Mouse (Mus musculus) lung, embryonic 16.5 days (tissue): ENCODE data around the gene March4. TPM values are rescaled to one million over a fixed set of nuclear protein-coding genes. Genes with fewer than 3 reads are reported as not detected.

ENCODE experiments used
- ATAC-seq: fragments of 200-750 bp; cut with Nextera tagmentation; 2 replicates; pipeline ENCODE4 v1.8.0; 2017; ENCODE audit warnings: low read depth, mild to moderate bottlenecking, moderate library complexity
- H3K27ac ChIP-seq: fragments of 300-500 bp; sonication (generic); 2 replicates; pipeline ENCODE4 v1.5.1; 2014; ENCODE audit warnings: mild to moderate bottlenecking, control low read depth, low read length
- H3K27me3 ChIP-seq: fragments of 300-500 bp; sonication (generic); 2 replicates; pipeline ENCODE4 v1.6.1; 2014; ENCODE audit warnings: low read depth, low read length, mixed read lengths; ENCODE audit not compliant: control insufficient read depth, insufficient read depth
- H3K36me3 ChIP-seq: fragments of 300-500 bp; sonication (generic); 2 replicates; pipeline ENCODE4 v1.6.1; 2014; ENCODE audit warnings: low read length; ENCODE audit not compliant: control insufficient read depth, insufficient read depth
- H3K4me1 ChIP-seq: fragments of 300-500 bp; sonication (generic); replicated peaks from 2 replicates; pipeline ENCODE4 v1.6.1; 2014; ENCODE audit warnings: low read length, mixed read lengths; ENCODE audit not compliant: control insufficient read depth, insufficient read depth
- H3K4me2 ChIP-seq: fragments of 300-500 bp; sonication (generic); 2 replicates; pipeline ENCODE4 v1.6.1; 2014; ENCODE audit warnings: low read depth, low read length, control low read depth
- H3K4me3 ChIP-seq: fragments of 300-500 bp; sonication (generic); 2 replicates; pipeline ENCODE4 v1.5.1; 2014; ENCODE audit warnings: mild to moderate bottlenecking, low read length, control low read depth
- H3K9ac ChIP-seq: fragments of 300-500 bp; sonication (generic); 2 replicates; pipeline ENCODE4 v1.6.1; 2014; ENCODE audit warnings: low read length, control low read depth
- H3K9me3 ChIP-seq: fragments of 300-500 bp; sonication (generic); 2 replicates; pipeline ENCODE4 v1.6.1; 2016; ENCODE audit warnings: low read length; ENCODE audit not compliant: control insufficient read depth
- WGBS: fragments of 180-500 bp; shearing (Covaris S2); extraction: QIAGEN DNeasy Blood & Tissue Kit; methylation state at CpG from one replicate; pipeline ENCODE4 v1.1.7; 2014; 5-methylcytosine and 5-hydroxymethylcytosine counted together
- polyA plus RNA-seq: library from polyadenylated mRNA; unstranded; fragments of >200 nt; fragmentation: Nextera tagmentation; extraction: Ambion mirVana; gene quantifications from 2 replicates; pipeline ENCODE4 v1.2.1, GENCODE M21; 2015

Gene March4
- polyA plus RNA-seq, 1 experiment from 2014 or later, result 0.03 TPM

DNA sequence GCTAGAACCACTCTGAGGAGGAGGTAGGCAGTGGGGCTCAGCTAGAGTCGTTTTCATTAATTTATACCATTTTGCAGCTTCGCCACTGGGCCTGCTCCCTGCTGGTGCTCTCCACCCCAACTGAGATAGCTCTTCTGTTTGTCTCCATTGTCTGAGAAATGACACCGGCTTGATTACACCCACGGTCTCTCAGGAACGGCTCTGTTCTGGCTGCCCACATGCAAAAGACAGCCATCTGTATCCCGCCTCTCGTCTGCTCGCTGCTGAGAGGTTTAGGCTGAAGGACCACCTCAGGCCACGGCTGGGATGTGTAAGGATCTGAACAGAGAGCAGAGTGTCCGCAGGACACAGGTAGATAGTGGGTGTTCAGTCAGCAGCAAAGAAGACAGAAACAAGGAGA, 30.5 kb downstream of the March4 start:
- H3K4me1 ChIP-seq, result no peaks in the 10 kb centered on the region
- no peaks in the 10 kb centered on the region for H3K27me3 ChIP-seq
- no peak overlapping the region for H3K9ac ChIP-seq
- H3K27ac ChIP-seq, result no peak overlapping the region
- H3K36me3 ChIP-seq, result no peaks in the 10 kb centered on the region
- no peaks in the 10 kb centered on the region for H3K9me3 ChIP-seq
- H3K4me2 ChIP-seq, result no peak overlapping the region
- no peak for ATAC-seq
- WGBS, result 48% methylated on average over 10 of the region's 10 CpGs
- H3K4me3 ChIP-seq, result no peak overlapping the region

GRCm38 (mm10) chr1:72497609-72498008, 39.1 kb downstream of the March4 start:
- Histone ChIP-seq H3K4me2 (no peak overlapping the region), H3K4me3 (no peak overlapping the region), H3K27me3 (no peaks in the 10 kb centered on the region), H3K36me3 (no peaks in the 10 kb centered on the region), H3K9ac (no peak overlapping the region), H3K27ac (no peak overlapping the region), H3K9me3 (no peaks in the 10 kb centered on the region), H3K4me1 (no peaks in the 10 kb centered on the region)
- WGBS, result 79% methylated on average over 5 of the region's 5 CpGs
- ATAC-seq, result no peak

GRCm38 (mm10) chr1:72493454-72493853, 43.3 kb downstream of the March4 start:
- ATAC-seq, result no peak
- Histone ChIP-seq H3K9ac (no peak overlapping the region), H3K4me3 (no peak overlapping the region), H3K4me1 (no peaks in the 10 kb centered on the region), H3K27me3 (no peaks in the 10 kb centered on the region), H3K27ac (no peak overlapping the region), H3K4me2 (no peak overlapping the region), H3K9me3 (no peaks in the 10 kb centered on the region), H3K36me3 (no peaks in the 10 kb centered on the region)
- WGBS, result 77% methylated on average over 3 of the region's 3 CpGs

GRCm38 (mm10) chr1:72492666-72493065, 44.1 kb downstream of the March4 start:
- no peaks in the 10 kb centered on the region for H3K27me3 ChIP-seq
- no peaks in the 10 kb centered on the region for H3K36me3 ChIP-seq
- no peaks in the 10 kb centered on the region for H3K4me1 ChIP-seq
- no peak overlapping the region for H3K9ac ChIP-seq
- H3K4me3 ChIP-seq, result no peak overlapping the region
- 85% methylated on average over 10 of the region's 10 CpGs for whole genome bisulfite sequencing
- H3K4me2 ChIP-seq, result no peak overlapping the region
- ATAC-seq, result no peak
- no peaks in the 10 kb centered on the region for H3K9me3 ChIP-seq
- no peak overlapping the region for H3K27ac ChIP-seq

- Histone ChIP-seq H3K36me3 (no peaks in the 10 kb centered on the region), H3K4me1 (no peaks in the 10 kb centered on the region), H3K4me2 (no peak overlapping the region), H3K27ac (no peak overlapping the region), H3K9ac (no peak overlapping the region), H3K9me3 (no peaks in the 10 kb centered on the region), H3K27me3 (no peaks in the 10 kb centered on the region), H3K4me3 (no peak overlapping the region)
- 54% methylated on average over 5 of the region's 5 CpGs for WGBS
- no peak for ATAC-seq
Measured at GRCm38 (mm10) chr1:72491307-72491706, 45.4 kb downstream of the March4 start.

DNA sequence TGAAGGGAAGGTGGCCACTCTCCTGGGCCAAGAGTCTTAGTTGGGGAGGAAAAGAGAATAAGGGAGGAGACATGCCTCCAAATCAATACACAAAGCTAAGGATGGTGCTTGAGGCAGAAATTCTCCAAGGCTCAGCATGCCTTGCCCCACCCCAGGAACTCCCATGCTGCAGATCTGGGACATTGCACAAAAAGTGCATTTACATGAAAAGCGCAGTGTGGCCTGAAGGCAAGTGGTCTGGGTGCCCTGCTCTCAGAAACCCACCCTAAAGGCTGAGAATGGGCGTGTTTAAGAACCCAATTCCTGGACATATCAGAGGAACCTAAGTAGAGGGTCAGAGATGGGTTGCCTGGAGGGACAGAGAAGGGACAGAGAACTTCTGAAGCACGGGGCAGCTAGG, 45.9 kb downstream of the March4 start:
- H3K4me3 ChIP-seq, result no peak overlapping the region
- no peaks in the 10 kb centered on the region for H3K9me3 ChIP-seq
- H3K27me3 ChIP-seq, result no peaks in the 10 kb centered on the region
- H3K27ac ChIP-seq, result no peak overlapping the region
- WGBS, result 75% methylated on average over 3 of the region's 3 CpGs
- no peak for ATAC-seq
- H3K36me3 ChIP-seq, result no peaks in the 10 kb centered on the region
- no peaks in the 10 kb centered on the region for H3K4me1 ChIP-seq
- H3K4me2 ChIP-seq, result no peak overlapping the region
- H3K9ac ChIP-seq, result no peak overlapping the region

GRCm38 (mm10) chr1:72490193-72490592, 46.5 kb downstream of the March4 start:
- WGBS, result 12% methylated on average over 8 of the region's 8 CpGs

DNA sequence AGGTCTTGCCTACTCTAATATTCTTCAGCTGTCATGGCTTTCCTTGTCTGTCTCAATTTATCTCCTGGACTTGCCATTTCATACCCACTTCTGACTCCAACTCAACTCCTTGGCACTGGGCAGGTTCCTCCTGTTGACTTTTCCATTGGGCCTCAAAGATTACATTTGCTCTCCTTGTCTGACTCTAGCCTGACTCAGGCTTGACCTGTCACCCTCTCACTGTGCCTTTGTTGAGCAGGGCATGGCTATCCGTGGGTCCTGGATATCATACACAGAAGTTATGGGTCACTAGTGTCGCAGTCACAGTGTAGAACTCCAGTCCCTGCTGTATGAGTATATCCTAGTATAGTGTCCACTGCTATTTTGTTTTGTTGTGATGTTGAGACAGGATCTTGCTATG, 60.1 kb downstream of the March4 start:
- Histone ChIP-seq H3K4me3 (no peak overlapping the region), H3K4me1 (no peaks in the 10 kb centered on the region), H3K9me3 (no peaks in the 10 kb centered on the region), H3K9ac (no peak overlapping the region), H3K36me3 (no peaks in the 10 kb centered on the region), H3K27ac (no peak overlapping the region), H3K4me2 (no peak overlapping the region), H3K27me3 (no peaks in the 10 kb centered on the region)
- no peak for ATAC-seq
- 80% methylated on average over 2 of the region's 2 CpGs for WGBS

More at GRCm38 (mm10) chr1:72490193-72490592, 46.5 kb downstream of the March4 start:
- Histone ChIP-seq H3K4me3 (no peak overlapping the region), H3K36me3 (no peaks in the 10 kb centered on the region), H3K9ac (no peak overlapping the region), H3K9me3 (no peaks in the 10 kb centered on the region), H3K4me1 (no peaks in the 10 kb centered on the region), H3K27me3 (no peaks in the 10 kb centered on the region), H3K27ac (no peak overlapping the region), H3K4me2 (no peak overlapping the region)
- ATAC-seq, result no peak

- Histone ChIP-seq H3K27me3 (no peaks in the 10 kb centered on the region), H3K9me3 (no peaks in the 10 kb centered on the region), H3K36me3 (no peaks in the 10 kb centered on the region), H3K4me1 (no peaks in the 10 kb centered on the region), H3K27ac (no peak overlapping the region), H3K4me3 (no peak overlapping the region), H3K4me2 (no peak overlapping the region), H3K9ac (no peak overlapping the region)
- no peak for ATAC-seq
- WGBS, result 77% methylated on average over 2 of the region's 2 CpGs
Measured at GRCm38 (mm10) chr1:72469075-72469474, 67.7 kb downstream of the March4 start.

DNA sequence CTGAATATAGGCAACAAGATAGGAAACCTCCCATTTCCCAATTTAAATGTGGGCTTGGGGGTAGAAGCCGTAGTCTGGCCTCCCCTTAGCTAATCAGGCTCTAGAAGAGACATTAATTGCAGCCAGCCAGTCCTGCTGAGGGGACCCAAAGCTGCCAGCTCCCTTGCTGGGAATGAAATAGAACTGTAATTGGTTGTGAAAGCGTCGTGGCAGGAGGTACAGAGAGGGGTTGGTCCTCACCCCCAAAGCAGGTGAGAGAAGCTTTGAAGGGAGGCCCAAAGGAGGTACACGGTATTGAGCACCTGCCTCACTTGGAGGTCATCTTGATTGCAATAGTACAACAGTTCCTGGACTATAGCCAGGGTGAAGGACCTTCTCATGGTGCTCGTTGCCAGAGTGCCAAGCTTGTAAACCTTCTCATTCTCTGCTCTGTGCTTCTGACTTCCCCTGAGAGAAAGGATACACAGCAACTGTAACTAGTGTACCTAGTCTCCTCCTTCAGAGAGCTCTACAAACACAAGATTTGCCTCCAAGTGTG, 68.2 kb downstream of the March4 start:
- ATAC-seq, result 0 out of 2 replicates have a peak, but pooled peaks have one; percentile 17
- no peak overlapping the region for H3K27ac ChIP-seq
- no peaks in the 10 kb centered on the region for H3K27me3 ChIP-seq
- H3K4me1 ChIP-seq, result no peaks in the 10 kb centered on the region
- no peak overlapping the region for H3K9ac ChIP-seq
- no peaks in the 10 kb centered on the region for H3K36me3 ChIP-seq
- no peak overlapping the region for H3K4me2 ChIP-seq
- H3K9me3 ChIP-seq, result no peaks in the 10 kb centered on the region
- no peak overlapping the region for H3K4me3 ChIP-seq
- WGBS, result 41% methylated on average over 5 of the region's 5 CpGs
